Mouse (Mus musculus): ENCODE measurements at regions not wholly inside any gene's neighbourhood (a gene's known extent, or its start where the extent isn't known, plus 50 kb on each side); places are given as distances from the start of the nearest gene placed in this dataset.

- no peak for TF ChIP-seq CEBPB (IDR thresholded peaks at IDR 0.05; ENCODE audit: insufficient read depth, poor library complexity, severe bottlenecking)
- TF ChIP-seq TCF12 (IDR thresholded peaks at IDR 0.05; ENCODE audit: insufficient read depth, poor library complexity, severe bottlenecking) = peak; percentile 69
- peak; percentile 37 to 85 (median 84) for TF ChIP-seq MYOD1 (IDR thresholded peaks at IDR 0.05; ENCODE audit: control insufficient read depth in 1 of 3, insufficient read length in 2 of 3, low read depth in 2 of 3)
- TF ChIP-seq REST (IDR thresholded peaks at IDR 0.05; ENCODE audit: insufficient read depth, insufficient read length) = no peak
- TF ChIP-seq E2F4 (IDR thresholded peaks at IDR 0.05; ENCODE audit: insufficient read depth) = no peak
- peak in 1 of 3 experiments; percentile 36 for TF ChIP-seq MYOG (IDR thresholded peaks at IDR 0.05; ENCODE audit: control insufficient read depth in 1 of 3, insufficient read depth in 1 of 3, insufficient read length in 2 of 3, low read depth in 2 of 3)
- TF ChIP-seq POLR2AphosphoS2 (IDR thresholded peaks at IDR 0.05; ENCODE audit: insufficient read length, low read depth) = no peak
- Histone ChIP-seq H3K36me3 (ENCODE audit: control insufficient read depth, insufficient read depth) (no peaks in the 10 kb centered on the region), H3K4me2 (ENCODE audit: low read depth) (peak overlapping the region; percentile 8), H3K4me3 (no peak overlapping the region), H3K79me2 (ENCODE audit: control insufficient read depth, insufficient read depth) (no peaks in the 10 kb centered on the region), H3ac (ENCODE audit: control insufficient read depth, insufficient read length) (no peak overlapping the region), H3K27me3 (ENCODE audit: control insufficient read depth, insufficient read depth, insufficient read length) (no peaks in the 10 kb centered on the region)
Measured at GRCm38 (mm10) chr13:116555053-116555452, 245.6 kb upstream of the Isl1 start.

GRCm38 (mm10) chr13:116535211-116535610 lies 225.7 kb upstream of the Isl1 start:
- Histone ChIP-seq H3K36me3 (ENCODE audit: control insufficient read depth, insufficient read depth) (no peaks in the 10 kb centered on the region), H3K4me3 (no peak overlapping the region), H3K79me2 (ENCODE audit: control insufficient read depth, insufficient read depth) (no peaks in the 10 kb centered on the region), H3K4me2 (ENCODE audit: low read depth) (peak overlapping the region; percentile 58), H3ac (ENCODE audit: control insufficient read depth, insufficient read length) (no peak overlapping the region), H3K27me3 (ENCODE audit: control insufficient read depth, insufficient read depth, insufficient read length) (no peaks in the 10 kb centered on the region)
- no peak for TF ChIP-seq REST (IDR thresholded peaks at IDR 0.05; ENCODE audit: insufficient read depth, insufficient read length)
- no peak for TF ChIP-seq SRF (IDR thresholded peaks at IDR 0.05; ENCODE audit: control insufficient read depth, insufficient read length, low read depth)
- no peak for TF ChIP-seq POLR2AphosphoS2 (IDR thresholded peaks at IDR 0.05; ENCODE audit: insufficient read length, low read depth)
- TF ChIP-seq MAX (IDR thresholded peaks at IDR 0.05; ENCODE audit: low read depth) = no peak
- no peak for TF ChIP-seq CEBPB (IDR thresholded peaks at IDR 0.05; ENCODE audit: insufficient read depth, poor library complexity, severe bottlenecking)
- no peak for TF ChIP-seq MYOD1 (IDR thresholded peaks at IDR 0.05; ENCODE audit: control insufficient read depth in 1 of 3, insufficient read length in 2 of 3, low read depth in 2 of 3)
- no peak for TF ChIP-seq MYOG (IDR thresholded peaks at IDR 0.05; ENCODE audit: control insufficient read depth in 1 of 3, insufficient read depth in 1 of 3, insufficient read length in 2 of 3, low read depth in 2 of 3)
- no peak for TF ChIP-seq TCF12 (IDR thresholded peaks at IDR 0.05; ENCODE audit: insufficient read depth, poor library complexity, severe bottlenecking)
- TF ChIP-seq TCF3 (IDR thresholded peaks at IDR 0.05; ENCODE audit: insufficient read length, low read depth) = no peak
- TF ChIP-seq E2F4 (IDR thresholded peaks at IDR 0.05; ENCODE audit: insufficient read depth) = no peak
- TF ChIP-seq USF1 (IDR thresholded peaks at IDR 0.05; ENCODE audit: low read depth) = no peak
- TF ChIP-seq POLR2A (IDR thresholded peaks at IDR 0.05; ENCODE audit: insufficient read length, low read depth) = no peak

- no peaks in the 10 kb centered on the region for H3K79me2 ChIP-seq (ENCODE audit: control insufficient read depth, insufficient read depth)
- no peaks in the 10 kb centered on the region for H3K36me3 ChIP-seq (ENCODE audit: control insufficient read depth, insufficient read depth)
- H3K4me2 ChIP-seq (ENCODE audit: low read depth) = no peak overlapping the region
- H3K4me3 ChIP-seq = no peak overlapping the region
- no peaks in the 10 kb centered on the region for H3K27me3 ChIP-seq (ENCODE audit: control insufficient read depth, insufficient read depth, insufficient read length)
- TF ChIP-seq TCF3 (IDR thresholded peaks at IDR 0.05; ENCODE audit: insufficient read length, low read depth) = no peak
- TF ChIP-seq POLR2AphosphoS2 (IDR thresholded peaks at IDR 0.05; ENCODE audit: insufficient read length, low read depth) = no peak
- no peak for TF ChIP-seq MYOG (IDR thresholded peaks at IDR 0.05; ENCODE audit: control insufficient read depth in 1 of 3, insufficient read depth in 1 of 3, insufficient read length in 2 of 3, low read depth in 2 of 3)
- TF ChIP-seq REST (IDR thresholded peaks at IDR 0.05; ENCODE audit: insufficient read depth, insufficient read length) = no peak
- TF ChIP-seq CEBPB (IDR thresholded peaks at IDR 0.05; ENCODE audit: insufficient read depth, poor library complexity, severe bottlenecking) = no peak
- no peak for TF ChIP-seq POLR2A (IDR thresholded peaks at IDR 0.05; ENCODE audit: insufficient read length, low read depth)
- TF ChIP-seq MYOD1 (IDR thresholded peaks at IDR 0.05; ENCODE audit: control insufficient read depth in 1 of 3, insufficient read length in 2 of 3, low read depth in 2 of 3) = no peak
- no peak for TF ChIP-seq SRF (IDR thresholded peaks at IDR 0.05; ENCODE audit: control insufficient read depth, insufficient read length, low read depth)
- no peak for TF ChIP-seq USF1 (IDR thresholded peaks at IDR 0.05; ENCODE audit: low read depth)
- no peak for TF ChIP-seq TCF12 (IDR thresholded peaks at IDR 0.05; ENCODE audit: insufficient read depth, poor library complexity, severe bottlenecking)
- no peak for TF ChIP-seq E2F4 (IDR thresholded peaks at IDR 0.05; ENCODE audit: insufficient read depth)
- TF ChIP-seq MAX (IDR thresholded peaks at IDR 0.05; ENCODE audit: low read depth) = no peak
- no peak overlapping the region for H3ac ChIP-seq (ENCODE audit: control insufficient read depth, insufficient read length)
Measured at GRCm38 (mm10) chr13:116533163-116533562, 223.7 kb upstream of the Isl1 start.

DNA sequence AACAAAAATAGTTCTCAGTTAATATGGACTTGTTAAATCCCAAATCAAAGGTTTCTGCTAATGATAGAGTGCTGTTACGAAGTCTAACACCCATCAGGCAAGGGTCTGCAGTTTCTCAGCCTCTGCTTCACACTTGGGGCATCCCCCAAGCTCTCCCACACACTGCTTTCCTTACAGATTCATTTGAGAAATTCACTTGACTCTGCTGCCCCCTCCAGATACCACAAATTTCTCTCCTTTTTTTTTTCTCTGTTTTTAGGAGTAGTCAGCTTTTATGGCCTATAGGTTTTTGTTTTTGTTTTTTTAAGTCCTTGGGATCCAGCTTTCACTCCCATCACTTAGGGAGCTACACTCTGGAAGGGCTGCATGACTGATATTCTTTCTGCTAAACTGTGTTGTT lies 218.8 kb upstream of the Isl1 start:
- TF ChIP-seq REST (IDR thresholded peaks at IDR 0.05; ENCODE audit: insufficient read depth, insufficient read length) (no peak), E2F4 (IDR thresholded peaks at IDR 0.05; ENCODE audit: insufficient read depth) (no peak), TCF12 (IDR thresholded peaks at IDR 0.05; ENCODE audit: insufficient read depth, poor library complexity, severe bottlenecking) (no peak), TCF3 (IDR thresholded peaks at IDR 0.05; ENCODE audit: insufficient read length, low read depth) (no peak), SRF (IDR thresholded peaks at IDR 0.05; ENCODE audit: control insufficient read depth, insufficient read length, low read depth) (no peak), USF1 (IDR thresholded peaks at IDR 0.05; ENCODE audit: low read depth) (no peak), MAX (IDR thresholded peaks at IDR 0.05; ENCODE audit: low read depth) (no peak), CEBPB (IDR thresholded peaks at IDR 0.05; ENCODE audit: insufficient read depth, poor library complexity, severe bottlenecking) (no peak), POLR2A (IDR thresholded peaks at IDR 0.05; ENCODE audit: insufficient read length, low read depth) (no peak), MYOG (IDR thresholded peaks at IDR 0.05; ENCODE audit: control insufficient read depth in 1 of 3, insufficient read depth in 1 of 3, insufficient read length in 2 of 3, low read depth in 2 of 3) (no peak), POLR2AphosphoS2 (IDR thresholded peaks at IDR 0.05; ENCODE audit: insufficient read length, low read depth) (no peak), MYOD1 (IDR thresholded peaks at IDR 0.05; ENCODE audit: control insufficient read depth in 1 of 3, insufficient read length in 2 of 3, low read depth in 2 of 3) (no peak)
- no peaks in the 10 kb centered on the region for H3K79me2 ChIP-seq (ENCODE audit: control insufficient read depth, insufficient read depth)
- H3K27me3 ChIP-seq (ENCODE audit: control insufficient read depth, insufficient read depth, insufficient read length) = no peaks in the 10 kb centered on the region
- H3ac ChIP-seq (ENCODE audit: control insufficient read depth, insufficient read length) = no peak overlapping the region
- H3K4me2 ChIP-seq (ENCODE audit: low read depth) = no peak overlapping the region
- no peaks in the 10 kb centered on the region for H3K36me3 ChIP-seq (ENCODE audit: control insufficient read depth, insufficient read depth)
- H3K4me3 ChIP-seq = no peak overlapping the region

Measured in myocyte (in vitro differentiated cells).